Mouse (Mus musculus): Measurements from ENCODE around the gene Spink2. TPM values are rescaled to one million over a fixed set of nuclear protein-coding genes. Genes with fewer than 3 reads are reported as not detected.

Spink2 gene
- polyA plus RNA-seq (2014; fragmentation: Illumina TruSeq; extraction: RNeasy Lipid Tissue Mini Kit (QIAGEN cat#74804); ENCODE audit: low read depth, low replicate concordance) = not detected

DNA sequence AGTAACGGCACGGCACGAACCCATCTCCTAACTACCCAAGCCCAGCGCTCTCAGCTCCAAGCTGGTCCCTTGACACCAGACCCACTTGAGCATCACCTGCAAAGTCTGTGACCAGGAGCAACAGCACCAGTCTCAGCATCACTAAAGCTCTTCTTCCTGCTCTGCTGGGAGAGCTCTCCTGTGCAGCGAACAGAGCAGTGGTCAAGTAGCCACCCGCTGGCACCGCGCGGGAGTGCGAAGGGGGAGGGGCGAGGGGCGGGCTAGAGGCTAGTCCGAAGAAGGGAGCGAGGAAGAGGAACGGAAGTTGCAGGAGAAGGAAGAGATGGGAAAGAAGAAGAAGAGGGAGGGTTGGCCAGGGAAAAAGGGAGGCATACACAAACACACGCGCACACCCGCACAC is at the start of gene Spink2:
Spink2 (minus strand) TSS at position 236 of the 400 bp plus-strand sequence.

Other genes with a start within 250 kb of the Spink2 start
- gene Srp72, start 236.8 kb downstream of the Spink2 start, polyA plus RNA-seq (2014; fragmentation: Illumina TruSeq; extraction: RNeasy Lipid Tissue Mini Kit (QIAGEN cat#74804); ENCODE audit: low read depth, low replicate concordance) = 275 TPM
- gene Arl9, start 207.4 kb downstream of the Spink2 start, polyA plus RNA-seq (2014; fragmentation: Illumina TruSeq; extraction: RNeasy Lipid Tissue Mini Kit (QIAGEN cat#74804); ENCODE audit: low read depth, low replicate concordance) = not detected
- gene Thegl, start 195.4 kb downstream of the Spink2 start, polyA plus RNA-seq (2014; fragmentation: Illumina TruSeq; extraction: RNeasy Lipid Tissue Mini Kit (QIAGEN cat#74804); ENCODE audit: low read depth, low replicate concordance) = not detected
- gene Hopx, start 96.3 kb downstream of the Spink2 start, polyA plus RNA-seq (2014; fragmentation: Illumina TruSeq; extraction: RNeasy Lipid Tissue Mini Kit (QIAGEN cat#74804); ENCODE audit: low read depth, low replicate concordance) = 1.3 TPM
- gene Rest, start 54.0 kb upstream of the Spink2 start, polyA plus RNA-seq (2014; fragmentation: Illumina TruSeq; extraction: RNeasy Lipid Tissue Mini Kit (QIAGEN cat#74804); ENCODE audit: low read depth, low replicate concordance) = 21.3 TPM
- 27.1 TPM for gene Noa1, start 98.6 kb upstream of the Spink2 start, polyA plus RNA-seq (2014; fragmentation: Illumina TruSeq; extraction: RNeasy Lipid Tissue Mini Kit (QIAGEN cat#74804); ENCODE audit: low read depth, low replicate concordance)
- gene Polr2b, start 98.7 kb upstream of the Spink2 start, polyA plus RNA-seq (2014; fragmentation: Illumina TruSeq; extraction: RNeasy Lipid Tissue Mini Kit (QIAGEN cat#74804); ENCODE audit: low read depth, low replicate concordance) = 194 TPM
- gene Igfbp7, start 196.6 kb upstream of the Spink2 start, polyA plus RNA-seq (2014; fragmentation: Illumina TruSeq; extraction: RNeasy Lipid Tissue Mini Kit (QIAGEN cat#74804); ENCODE audit: low read depth, low replicate concordance) = 841 TPM